Mouse (Mus musculus): ENCODE results near the gene Ctdspl.

Ctdspl gene

DNA sequence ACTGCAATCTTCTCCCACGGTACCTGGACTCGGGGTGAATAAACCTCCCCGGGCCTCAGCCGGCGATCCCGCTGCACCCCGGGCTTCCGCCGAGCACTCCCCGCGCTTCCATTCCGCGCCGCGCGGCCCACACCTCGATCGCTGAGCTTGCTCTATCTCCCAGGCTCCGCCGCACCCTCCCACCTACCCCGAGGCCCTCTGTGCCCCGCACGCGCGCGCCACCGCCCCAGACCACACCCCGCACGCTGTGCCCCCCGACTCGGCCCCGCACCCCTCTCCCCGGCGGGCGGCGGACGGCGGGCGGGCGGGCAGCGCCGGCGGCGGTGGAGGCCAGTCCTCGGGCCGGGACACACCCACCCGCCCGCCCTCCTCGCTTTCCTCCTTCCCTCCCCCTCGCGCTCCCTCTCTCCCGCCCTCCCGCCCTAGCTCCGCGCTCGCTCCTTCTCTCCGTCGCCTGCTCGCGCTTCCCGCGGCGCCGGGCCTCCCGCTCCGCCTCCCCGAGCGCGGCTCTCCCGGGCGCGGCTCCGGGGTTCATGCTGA lies at the start of gene Ctdspl:
Gene Ctdspl, plus strand, starts transcription at position 343 of the 540 bp plus-strand sequence.
- DNase-seq: peak in 1 of 2 experiments; percentile 28

- DNase-seq: no peak
These were observed 49.4 kb upstream of the Ctdspl start for GRCm38 (mm10) chr9:118876902-118877301.

GRCm38 (mm10) chr9:118877365-118878008 lies 48.8 kb upstream of the Ctdspl start:
- no peak for DNase-seq

- no peak for DNase-seq
These were observed 47.7 kb upstream of the Ctdspl start for GRCm38 (mm10) chr9:118878596-118878995.

DNA sequence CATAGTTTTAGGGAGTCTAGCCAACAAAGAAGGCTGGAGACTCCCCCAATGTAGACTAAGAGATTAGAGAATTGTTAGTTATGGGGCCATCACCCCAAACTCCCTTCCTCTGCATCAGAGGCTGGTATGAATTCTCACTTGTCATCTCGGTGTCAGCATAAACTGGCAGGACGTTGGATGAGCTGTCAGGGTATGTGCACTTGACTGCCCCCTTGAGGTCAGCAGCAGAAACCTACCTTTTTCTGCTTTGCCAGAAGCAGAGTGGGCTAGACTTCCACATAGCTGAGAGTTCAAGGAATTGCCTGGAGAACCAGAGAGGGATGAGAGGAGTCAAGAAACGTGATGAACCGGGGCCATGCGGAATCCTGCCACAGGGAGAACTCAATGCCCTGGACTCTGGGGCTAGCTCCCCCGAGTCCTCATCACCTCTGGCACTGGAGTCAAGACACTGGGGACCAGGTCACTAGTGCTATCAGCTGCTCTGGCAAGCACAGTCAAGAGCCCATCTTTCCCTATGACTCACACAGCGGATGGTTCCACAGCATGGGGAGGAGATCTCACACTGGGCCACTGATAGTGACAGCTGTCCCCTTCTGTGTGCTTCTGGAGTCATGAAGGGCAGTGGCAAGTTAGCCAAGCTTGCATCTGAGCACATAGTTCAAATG lies 44.8 kb upstream of the Ctdspl start:
- peak in 1 of 2 experiments; percentile 14 for DNase-seq

DNA sequence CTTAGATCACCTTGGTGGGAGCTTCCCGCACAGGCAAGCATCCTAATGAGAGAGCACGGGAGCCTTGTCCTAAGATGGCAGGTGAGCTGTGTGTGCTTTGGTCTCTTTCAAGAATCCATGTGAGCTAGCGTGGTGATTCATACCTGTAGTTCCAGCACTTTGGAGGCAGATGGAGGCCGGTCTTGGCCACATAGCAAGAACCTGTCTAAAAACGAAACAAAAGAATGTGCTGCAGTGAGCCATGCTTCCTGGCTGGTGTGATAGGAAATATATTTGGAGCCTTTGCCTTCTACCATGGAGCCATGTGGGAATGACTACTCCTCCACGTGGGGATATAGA lies 44.3 kb upstream of the Ctdspl start:
- no peak for DNase-seq

- DNase-seq: no peak
These were observed 43.1 kb upstream of the Ctdspl start for GRCm38 (mm10) chr9:118883150-118883549.

- no peak for DNase-seq
These were observed 40.5 kb upstream of the Ctdspl start for GRCm38 (mm10) chr9:118885785-118886184.

DNA sequence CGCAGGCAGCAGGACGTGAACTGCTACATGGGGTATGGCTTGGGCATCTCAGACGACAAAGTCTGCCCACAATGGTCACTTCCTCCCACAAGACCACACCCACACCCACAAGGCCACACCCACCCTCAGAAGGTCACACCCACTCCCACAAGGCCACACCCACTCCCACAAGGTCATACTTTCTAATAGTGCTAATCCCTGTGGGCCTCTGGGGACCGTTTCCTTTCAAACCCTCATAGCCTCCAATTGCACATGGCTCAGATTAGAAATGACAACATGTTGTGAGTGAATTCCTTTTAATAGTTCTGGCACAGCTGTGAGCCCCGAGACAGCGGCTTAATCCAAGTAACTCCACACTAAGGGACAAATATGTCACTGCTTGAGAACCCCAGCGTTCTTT lies 39.1 kb upstream of the Ctdspl start:
- DNase-seq: no peak

GRCm38 (mm10) chr9:118887734-118888133 lies 38.5 kb upstream of the Ctdspl start:
- DNase-seq: no peak

DNA sequence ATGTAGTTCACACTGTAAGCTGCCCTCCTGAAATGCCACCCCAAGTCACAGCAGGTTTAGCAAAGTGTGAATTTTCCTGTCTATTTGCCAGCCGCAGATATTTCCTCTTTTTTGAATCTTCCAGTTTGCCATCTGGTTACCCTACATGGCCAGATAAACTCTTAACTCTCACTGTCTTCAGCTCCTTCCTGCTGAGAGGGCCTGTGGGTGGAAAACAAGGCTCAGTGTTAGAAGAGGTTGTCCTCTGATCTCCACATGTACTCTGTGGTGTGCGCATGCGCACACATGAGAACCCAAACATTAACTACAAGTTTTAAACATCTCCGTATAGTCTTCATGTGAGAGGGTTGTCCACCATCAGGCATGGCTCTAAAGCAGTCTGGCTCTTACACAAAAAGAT lies 36.1 kb upstream of the Ctdspl start:
- DNase-seq: no peak

DNA sequence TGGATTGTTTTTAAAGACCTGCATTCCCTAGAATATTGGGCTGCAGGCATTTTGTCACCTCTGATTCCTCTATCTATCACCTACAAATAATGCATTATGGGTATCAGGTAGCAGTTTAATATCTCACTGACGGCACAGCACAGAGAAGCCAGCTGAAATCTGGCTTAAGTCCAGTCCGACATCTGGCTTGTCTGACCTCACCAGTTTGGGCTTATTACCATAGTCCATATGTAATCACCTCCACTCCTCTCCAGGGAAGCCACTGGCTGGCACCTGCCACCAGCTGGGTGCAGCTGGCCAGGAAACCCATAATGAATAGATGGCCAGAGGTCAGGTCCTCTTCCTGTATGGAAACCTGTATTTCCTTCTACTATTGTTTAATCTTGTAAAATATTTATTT lies 35.6 kb upstream of the Ctdspl start:
- no peak for DNase-seq

DNA sequence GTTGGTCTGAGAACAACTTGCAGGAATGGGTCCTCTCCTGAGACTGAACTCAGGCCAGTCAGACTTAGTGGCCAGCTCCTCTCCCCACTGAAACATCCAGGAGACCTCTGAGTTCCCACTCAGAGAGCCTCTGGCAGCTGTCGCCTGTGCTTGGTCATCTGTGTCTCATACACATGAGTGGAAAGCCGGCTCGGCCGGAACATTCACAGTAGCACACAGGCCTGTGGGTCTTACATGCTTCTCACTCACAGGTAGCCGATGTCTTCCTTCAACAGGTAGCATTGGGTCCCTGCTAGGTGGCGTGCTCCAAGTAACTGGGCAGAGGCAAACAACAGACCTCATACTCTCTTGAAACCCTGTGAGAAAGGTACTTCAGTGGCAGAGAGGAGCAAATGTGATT lies 35.2 kb upstream of the Ctdspl start:
- DNase-seq: no peak

DNA sequence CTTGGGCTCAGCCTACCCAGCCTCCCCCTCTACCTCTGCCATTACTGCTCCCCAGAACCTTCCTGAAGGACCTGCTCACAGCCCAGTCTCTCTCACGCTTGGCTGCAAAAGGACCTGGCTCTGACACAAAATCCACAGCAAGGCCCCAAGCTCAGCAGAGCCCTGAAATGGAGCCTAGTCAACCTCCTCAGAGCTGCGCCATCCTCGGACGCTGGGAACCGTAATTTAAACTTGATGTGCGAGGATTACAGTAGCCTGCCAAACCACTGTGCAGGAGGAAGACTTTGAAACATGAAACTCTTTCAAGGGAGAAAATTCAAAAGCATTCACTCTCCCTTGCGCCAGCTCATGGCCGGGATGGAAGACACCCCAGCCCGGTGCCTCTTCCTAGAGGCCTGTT lies 34.7 kb upstream of the Ctdspl start:
- no peak for DNase-seq

GRCm38 (mm10) chr9:118895101-118895500 lies 31.2 kb upstream of the Ctdspl start:
- no peak for DNase-seq

GRCm38 (mm10) chr9:118900677-118901076 lies 25.6 kb upstream of the Ctdspl start:
- DNase-seq: no peak

DNA sequence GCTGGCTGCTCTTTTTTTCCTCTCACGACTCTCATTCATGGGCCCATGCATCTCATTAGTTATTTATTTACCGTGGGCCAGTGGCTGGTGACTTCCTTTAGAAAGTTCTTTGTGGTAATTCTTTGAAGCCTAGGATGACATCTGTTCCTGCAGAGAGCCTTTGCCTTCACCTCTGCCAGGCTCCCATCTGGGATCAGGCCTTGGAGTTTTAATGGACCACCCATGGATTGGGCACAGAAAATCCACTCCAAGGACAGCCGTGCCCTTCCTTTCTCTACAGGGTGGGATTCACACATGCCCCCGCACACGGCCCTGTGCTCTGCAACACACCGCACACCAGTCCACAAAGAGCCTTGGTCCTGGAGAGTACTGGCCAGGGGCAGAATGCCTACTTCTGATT lies 24.3 kb upstream of the Ctdspl start:
- DNase-seq: no peak

DNA sequence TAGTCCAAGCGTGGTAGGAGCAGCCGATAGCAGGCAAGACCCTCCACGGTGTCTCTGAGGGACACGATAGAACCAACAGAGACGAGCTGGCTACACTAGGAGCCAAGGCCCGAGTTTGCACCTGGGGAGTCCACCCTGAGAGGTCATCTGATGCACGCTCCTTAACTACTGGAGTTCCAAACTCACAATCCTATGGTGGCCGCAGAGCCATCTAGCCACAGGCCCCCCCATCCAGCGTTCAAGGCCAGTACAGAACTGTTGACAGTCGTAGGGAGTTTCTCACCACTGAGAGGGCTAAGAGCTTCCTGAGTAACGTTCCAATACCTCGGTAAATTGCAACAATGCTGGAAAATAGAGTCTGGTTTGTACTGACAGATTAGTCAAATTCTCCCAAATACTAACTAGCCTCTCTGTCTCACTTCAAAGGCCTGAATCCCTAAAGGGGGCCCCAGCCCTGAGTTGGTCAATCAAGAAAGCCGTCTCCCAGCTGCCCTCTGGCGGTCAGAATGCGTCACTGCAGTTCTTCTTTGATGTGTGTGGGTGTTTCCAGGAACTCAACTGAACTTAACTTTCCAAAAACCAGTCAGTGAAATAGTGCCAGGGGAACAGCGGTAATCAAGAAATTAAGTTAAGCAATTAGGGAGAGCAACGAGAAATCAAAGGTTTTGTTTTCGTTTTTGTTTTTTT lies 18.2 kb upstream of the Ctdspl start:
- peak; percentile 28 to 63 for DNase-seq

GRCm38 (mm10) chr9:118913048-118913447 lies 13.2 kb upstream of the Ctdspl start:
- no peak for DNase-seq

GRCm38 (mm10) chr9:118913613-118914012 lies 12.6 kb upstream of the Ctdspl start:
- no peak for DNase-seq

DNA sequence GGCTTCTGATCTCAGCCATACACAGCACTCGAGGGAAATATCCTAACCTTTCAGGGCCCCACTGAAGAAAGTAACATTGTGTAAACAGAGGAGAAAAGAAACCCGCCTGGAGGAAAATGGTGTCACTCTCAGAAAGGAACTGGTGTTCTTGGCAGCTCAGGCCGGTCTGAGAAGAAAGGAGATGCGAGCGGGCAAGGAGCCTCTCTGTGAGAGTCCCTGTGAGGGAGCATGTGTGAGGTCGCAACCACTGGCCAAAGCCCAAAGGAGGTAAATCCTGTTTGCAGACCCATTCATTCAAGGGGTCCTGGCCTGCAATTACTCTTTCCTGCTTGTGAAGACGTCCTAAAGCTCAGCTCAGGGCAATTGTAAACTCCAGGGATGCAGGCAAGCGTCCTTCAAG lies 11.7 kb upstream of the Ctdspl start:
- DNase-seq: no peak

DNA sequence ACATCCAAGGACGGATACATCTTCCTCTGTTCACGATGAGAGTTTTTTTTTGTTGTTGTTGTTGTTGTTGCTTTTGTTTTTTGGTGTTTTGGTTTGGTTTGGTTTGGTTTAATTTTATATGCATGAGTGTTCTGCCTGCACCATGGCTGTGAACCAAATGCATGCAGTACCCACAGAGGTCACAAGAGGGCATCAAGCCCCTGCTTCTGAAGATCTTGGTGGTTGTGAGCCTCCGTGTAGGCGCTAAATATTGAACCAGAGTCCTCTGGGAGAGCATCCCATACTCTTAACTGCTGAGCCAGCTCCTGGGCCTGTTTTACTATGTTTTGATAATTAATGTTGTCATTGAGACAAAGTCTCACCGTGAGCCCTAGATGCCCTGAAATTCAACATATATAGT lies 11.0 kb upstream of the Ctdspl start:
- peak in 1 of 2 experiments; percentile 19 for DNase-seq

GRCm38 (mm10) chr9:118919672-118920186 lies 6.5 kb upstream of the Ctdspl start:
- DNase-seq: no peak
